Mouse (Mus musculus) limb, embryonic 11.5 days (tissue): Measurements from ENCODE around the gene 1700001K19Rik. TPM values are rescaled to one million over a fixed set of nuclear protein-coding genes. Genes with fewer than 3 reads are reported as not detected.
"Not testable (repeated sequence)": the region's sequence is repeated elsewhere in the genome, so short reads cannot be mapped to it uniquely, and the experiment has no call there.

Experiments
- ATAC-seq: fragments of 200-750 bp; cut with Nextera tagmentation; 2 replicates; pipeline ENCODE4 v1.8.0; 2017; ENCODE audit warnings: low read depth; ENCODE audit not compliant: insufficient number of reproducible peaks, low FRiP score, low TSS enrichment
- DNase-seq: peaks from one replicate; pipeline ENCODE4 v3.0.0-alpha.2; 2015; ENCODE audit warnings: low spot score
- H3K27ac ChIP-seq: fragments of 300-500 bp; sonication (generic); replicated peaks from 2 replicates; pipeline ENCODE4 v1.5.1; 2014; ENCODE audit warnings: low read depth, mild to moderate bottlenecking, low read length
- H3K27me3 ChIP-seq: fragments of 300-500 bp; sonication (generic); 2 replicates; pipeline ENCODE4 v1.6.1; 2014; ENCODE audit warnings: mild to moderate bottlenecking, low read length, mixed read lengths; ENCODE audit not compliant: control insufficient read depth, insufficient read depth
- H3K36me3 ChIP-seq: fragments of 300-500 bp; sonication (generic); 2 replicates; pipeline ENCODE4 v1.6.1; 2014; ENCODE audit warnings: mild to moderate bottlenecking, low read length, moderate library complexity, mixed read lengths; ENCODE audit not compliant: control insufficient read depth, insufficient read depth
- H3K4me1 ChIP-seq: fragments of 300-500 bp; sonication (generic); 2 replicates; pipeline ENCODE4 v1.6.1; 2014; ENCODE audit warnings: low read length, mixed read lengths; ENCODE audit not compliant: control insufficient read depth, insufficient read depth
- H3K4me2 ChIP-seq: fragments of 300-500 bp; sonication (generic); 2 replicates; pipeline ENCODE4 v1.6.1; 2014; ENCODE audit warnings: low read depth, mild to moderate bottlenecking, moderate library complexity; ENCODE audit not compliant: severe bottlenecking
- H3K4me3 ChIP-seq: fragments of 300-500 bp; sonication (generic); 2 replicates; pipeline ENCODE4 v1.5.1; 2014; ENCODE audit warnings: low read depth, low read length
- H3K9ac ChIP-seq: fragments of 300-500 bp; sonication (generic); 2 replicates; pipeline ENCODE4 v1.6.1; 2014; ENCODE audit warnings: mild to moderate bottlenecking, low read length
- H3K9me3 ChIP-seq: fragments of 300-500 bp; sonication (generic); 2 replicates; pipeline ENCODE4 v1.6.1; 2016; ENCODE audit warnings: low read length; ENCODE audit not compliant: control insufficient read depth
- WGBS: fragments of 180-500 bp; shearing (Covaris S2); extraction: QIAGEN DNeasy Blood & Tissue Kit; methylation state at CpG from one replicate; pipeline ENCODE4 v1.1.7; 2014; 5-methylcytosine and 5-hydroxymethylcytosine counted together
- polyA plus RNA-seq: library from polyadenylated mRNA; unstranded; fragments of >200 nt; fragmentation: Nextera tagmentation; extraction: Ambion mirVana; gene quantifications from 2 replicates; pipeline ENCODE4 v1.2.1, GENCODE M21; 2014

1700001K19Rik gene
- polyA plus RNA-seq, 1 experiment from 2014 or later, result 0.27 TPM

DNA sequence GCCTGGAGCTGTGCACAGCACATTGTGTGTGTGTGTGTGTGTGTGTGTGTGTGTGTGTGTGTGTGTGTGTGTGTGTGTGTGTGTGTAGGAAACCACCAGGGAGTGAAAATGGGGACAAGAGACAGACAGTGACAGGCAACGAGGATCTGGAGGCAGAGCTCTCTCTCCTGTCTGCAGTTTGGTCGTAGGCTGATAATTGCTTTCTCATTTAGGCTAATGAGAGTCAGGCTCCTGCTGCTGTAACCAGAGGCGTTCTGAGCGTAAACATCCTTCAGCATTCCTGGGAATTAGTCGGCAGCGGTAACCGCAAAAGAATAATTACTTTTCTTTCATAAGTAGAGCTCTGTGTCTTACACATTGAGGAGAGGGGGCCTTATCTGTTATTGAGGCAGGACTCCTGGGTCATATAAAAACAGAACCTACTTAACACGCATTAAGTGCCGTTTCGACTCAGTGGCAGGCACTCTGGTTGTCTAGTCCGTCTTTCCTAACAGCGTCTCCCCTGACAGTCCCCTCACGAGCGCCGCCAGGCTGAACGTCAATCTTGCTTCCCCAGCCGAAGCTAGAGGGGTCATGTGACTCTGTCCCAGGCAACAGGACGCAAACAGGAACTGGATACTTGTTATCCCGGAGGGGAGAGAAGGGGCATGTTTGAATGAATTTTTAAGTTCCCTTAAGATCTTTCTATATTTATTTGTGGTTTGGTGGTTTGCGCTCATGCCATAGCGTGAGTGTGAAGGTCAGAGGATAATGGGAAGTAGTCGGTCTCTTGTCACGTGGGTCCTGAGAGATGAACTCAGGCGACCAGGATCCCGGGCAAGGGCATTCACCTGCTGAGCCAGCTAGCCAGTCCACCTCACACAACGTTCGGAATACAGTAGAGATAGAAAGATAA lies 24.2 kb upstream of the 1700001K19Rik start:
- Histone ChIP-seq H3K9me3 (no peaks in the 10 kb centered on the region), H3K4me1 (no peaks in the 10 kb centered on the region), H3K27me3 (no peaks in the 10 kb centered on the region), H3K9ac (0 out of 2 replicates have a peak overlapping the region, but pooled peaks have one; percentile 30), H3K4me3 (peak overlapping the region; percentile 16), H3K36me3 (no peaks in the 10 kb centered on the region), H3K27ac (no peak overlapping the region), H3K4me2 (peak overlapping the region; percentile 40)
- DNase-seq (peak; percentile 68), ATAC-seq (no peak)
- 1% methylated on average over 27 of the region's 27 CpGs for WGBS

DNA sequence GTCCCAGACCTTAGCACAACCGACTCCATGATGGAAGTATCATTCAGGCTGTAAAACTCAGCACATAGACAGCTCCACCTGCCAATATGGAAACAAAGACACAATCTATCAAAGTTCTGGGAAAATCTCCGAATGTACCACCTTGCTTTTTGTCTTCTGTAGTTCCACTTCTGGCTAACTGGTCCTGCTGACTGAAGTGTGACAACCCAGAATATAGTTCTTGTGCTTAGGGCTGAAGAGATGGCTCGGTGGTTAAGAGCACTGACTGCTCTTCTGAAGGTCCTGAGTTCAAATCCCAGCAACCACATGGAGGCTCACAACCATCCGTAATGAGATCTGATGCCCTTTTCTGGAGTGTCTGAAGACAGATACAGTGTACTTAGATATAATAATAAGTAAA lies 23.0 kb upstream of the 1700001K19Rik start:
- not testable (repeated sequence) for H3K4me1 ChIP-seq, H3K27ac ChIP-seq, H3K4me3 ChIP-seq, H3K27me3 ChIP-seq, H3K4me2 ChIP-seq, H3K9me3 ChIP-seq, ATAC-seq, H3K36me3 ChIP-seq, DNase-seq, H3K9ac ChIP-seq
- 82% methylated on average over 4 of the region's 4 CpGs for WGBS

DNA sequence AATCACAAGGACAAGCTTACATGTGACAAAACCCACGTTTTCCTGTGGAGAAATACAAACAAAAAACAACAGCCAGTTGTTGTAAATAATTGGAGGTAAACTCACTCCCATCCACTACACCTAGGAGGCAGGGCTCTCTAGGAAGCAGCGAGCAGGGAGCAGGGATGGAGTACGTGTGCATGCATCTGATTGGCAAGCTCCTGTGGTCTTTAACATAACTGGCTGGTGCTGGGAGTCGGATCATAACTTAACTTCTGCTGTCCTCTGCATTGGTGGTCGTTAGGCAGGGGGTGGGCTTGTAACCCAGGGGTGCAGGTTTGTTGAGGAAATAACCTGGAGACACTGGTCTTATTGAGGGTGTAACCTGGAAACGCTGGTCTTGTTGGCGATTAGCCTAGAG lies 21.3 kb upstream of the 1700001K19Rik start:
- Histone ChIP-seq H3K4me2 (no peak overlapping the region), H3K9ac (no peak overlapping the region), H3K9me3 (no peaks in the 10 kb centered on the region), H3K27me3 (no peaks in the 10 kb centered on the region), H3K27ac (no peak overlapping the region), H3K36me3 (no peaks in the 10 kb centered on the region), H3K4me3 (no peak overlapping the region), H3K4me1 (peaks cover 4% of the 10 kb centered on the region; the same call in 1 of the 2 replicates)
- 67% methylated on average over 7 of the region's 7 CpGs for WGBS
- DNase-seq (no peak), ATAC-seq (no peak)

DNA sequence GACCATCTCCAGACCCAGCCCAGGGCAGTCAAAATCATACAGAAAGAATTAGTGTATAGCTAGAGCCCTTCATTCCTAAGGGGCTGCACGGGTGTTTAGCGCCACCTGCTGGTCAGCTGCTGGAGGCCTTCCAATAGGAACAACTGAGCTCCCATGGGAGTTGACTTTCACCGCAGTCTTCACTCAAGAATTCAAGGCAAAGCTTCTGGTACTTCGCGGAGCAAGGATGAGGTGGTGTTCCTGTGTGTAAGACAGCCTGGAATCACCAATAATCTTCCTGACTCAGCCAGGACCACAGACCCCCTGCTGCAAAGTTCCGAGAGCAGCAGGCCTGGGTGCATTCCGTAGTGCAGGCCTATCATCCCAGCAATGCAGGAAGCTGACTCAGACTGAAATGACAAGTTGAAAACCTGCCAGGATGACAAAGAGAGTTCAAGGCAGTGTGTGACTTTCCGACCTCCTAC lies 20.6 kb upstream of the 1700001K19Rik start:
- no peak overlapping the region for H3K27ac ChIP-seq
- H3K27me3 ChIP-seq, result no peaks in the 10 kb centered on the region
- H3K4me2 ChIP-seq, result no peak overlapping the region
- H3K4me1 ChIP-seq, result peaks cover 4% of the 10 kb centered on the region; the same call in 1 of the 2 replicates
- no peaks in the 10 kb centered on the region for H3K9me3 ChIP-seq
- ATAC-seq, result no peak
- H3K36me3 ChIP-seq, result no peaks in the 10 kb centered on the region
- WGBS, result 33% methylated on average over 8 of the region's 8 CpGs
- H3K9ac ChIP-seq, result no peak overlapping the region
- peak; percentile 93 for DNase-seq
- H3K4me3 ChIP-seq, result no peak overlapping the region

DNA sequence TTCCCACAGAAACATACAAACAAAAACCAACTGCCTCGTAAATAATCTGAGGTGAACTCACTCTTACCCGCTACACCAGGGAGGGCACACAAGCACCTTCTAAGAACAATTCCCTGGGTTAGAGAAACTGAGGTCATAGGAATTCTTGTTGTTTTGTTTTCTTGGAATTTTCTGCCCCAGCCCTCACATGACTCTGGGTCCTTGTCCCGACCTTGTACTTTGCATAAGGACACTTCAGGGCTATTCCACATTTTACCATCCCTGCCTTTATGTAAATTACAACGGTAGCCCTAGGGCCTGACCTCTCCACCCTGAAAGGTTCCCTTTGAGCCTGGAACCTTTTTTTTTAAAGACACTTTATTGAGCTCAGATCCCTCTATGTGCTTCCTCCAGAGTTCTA lies 20.1 kb upstream of the 1700001K19Rik start, which contains the start of gene Hsp90aa1:
Hsp90aa1 (minus strand) TSS at position 173 of the 400 bp plus-strand sequence.
- Histone ChIP-seq H3K27ac (no peak within 1 kb of the TSS), H3K9me3 (no peaks in the 10 kb centered on the region), H3K4me2 (no peak within 1 kb of the TSS), H3K36me3 (no peaks in the 10 kb centered on the region), H3K27me3 (no peaks in the 10 kb centered on the region), H3K4me1 (peaks cover 4% of the 10 kb centered on the region; the same call in 1 of the 2 replicates), H3K9ac (no peak within 1 kb of the TSS), H3K4me3 (no peak within 1 kb of the TSS)
- ATAC-seq, result no peak
- DNase-seq, result no peak
- 46% methylated on average over 4 of the region's 4 CpGs for WGBS

- H3K9ac ChIP-seq, H3K4me3 ChIP-seq, DNase-seq, H3K4me2 ChIP-seq, H3K36me3 ChIP-seq, H3K4me1 ChIP-seq, ATAC-seq, H3K9me3 ChIP-seq, H3K27ac ChIP-seq, H3K27me3 ChIP-seq: not testable (repeated sequence)
- 23% methylated on average over 3 of the region's 3 CpGs for WGBS
These were observed 18.9 kb upstream of the 1700001K19Rik start for GRCm38 (mm10) chr12:110701363-110701762.

DNA sequence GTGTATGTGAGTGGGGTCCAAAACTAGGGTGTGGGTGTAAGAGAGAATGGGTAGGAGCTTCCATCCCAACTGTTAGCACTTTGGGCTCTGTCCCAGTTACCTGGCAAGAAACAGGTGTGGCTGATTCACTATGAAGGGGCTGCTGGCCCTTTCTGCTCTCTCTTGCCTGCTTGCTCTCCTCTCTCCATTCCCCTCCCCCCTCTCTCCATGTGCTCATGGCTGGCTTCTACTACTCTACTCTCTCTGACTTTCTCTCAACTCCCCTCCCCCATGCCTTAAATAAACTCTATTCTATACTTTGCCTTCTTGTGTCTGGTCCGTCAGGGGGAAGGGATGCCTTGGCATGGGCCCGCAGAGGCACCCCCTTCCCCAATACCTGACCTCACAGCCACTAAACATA lies 18.3 kb upstream of the 1700001K19Rik start:
- no peak for ATAC-seq
- Histone ChIP-seq H3K4me3 (no peak overlapping the region), H3K9me3 (no peaks in the 10 kb centered on the region), H3K27ac (no peak overlapping the region), H3K4me2 (no peak overlapping the region), H3K36me3 (no peaks in the 10 kb centered on the region), H3K4me1 (peaks cover 4% of the 10 kb centered on the region; the same call in 1 of the 2 replicates), H3K9ac (no peak overlapping the region), H3K27me3 (no peaks in the 10 kb centered on the region)
- WGBS, result 90% methylated on average over 2 of the region's 2 CpGs
- no peak for DNase-seq

- Histone ChIP-seq H3K4me3 (no peak overlapping the region), H3K27me3 (no peaks in the 10 kb centered on the region), H3K4me1 (peaks cover 9% of the 10 kb centered on the region), H3K4me2 (peak overlapping the region; percentile 2; the same call in 1 of the 2 replicates), H3K9me3 (no peaks in the 10 kb centered on the region), H3K9ac (no peak overlapping the region), H3K27ac (no peak overlapping the region), H3K36me3 (peaks cover 3% of the 10 kb centered on the region; the same call in 1 of the 2 replicates)
- WGBS, result 53% methylated on average over 2 of the region's 2 CpGs
- ATAC-seq, result no peak
- DNase-seq, result no peak
These were observed 16.7 kb upstream of the 1700001K19Rik start for GRCm38 (mm10) chr12:110699171-110699547.
